Mouse (Mus musculus): ENCODE measurements around the gene Hira. TPM values are rescaled to one million over a fixed set of nuclear protein-coding genes. Genes with fewer than 3 reads are reported as not detected.
A peak's percentile ranks its signal among the peaks of the same experiment; 100 is the strongest.

Gene Hira
- polyA plus RNA-seq, 1 experiment from 2014 or later = 22.7 TPM

- WGBS = under 1% methylated on average over 17 of the region's 17 CpGs
- Histone ChIP-seq H3K4me2 (peak overlapping the region; percentile 81), H3K27ac (peak overlapping the region; percentile 98), H3K4me1 (peaks cover 31% of the 10 kb centered on the region), H3K27me3 (replicated peaks) (no peaks in the 10 kb centered on the region), H3K4me3 (peak overlapping the region; percentile 99), H3K9ac (peak overlapping the region; percentile 98), H3K9me3 (no peaks in the 10 kb centered on the region), H3K36me3 (replicated peaks) (peaks cover 27% of the 10 kb centered on the region; the same call in 1 of the 2 replicates)
- ATAC-seq (replicated peaks) = no peak
Observed at GRCm38 (mm10) chr16:18876091-18876441, 771 bp upstream of the Hira start.

- H3K36me3 ChIP-seq (replicated peaks) = peaks cover 16% of the 10 kb centered on the region; the same call in 1 of the 2 replicates
- ATAC-seq (replicated peaks) = peak; percentile 57
- H3K9ac ChIP-seq = peak overlapping the region; percentile 98
- H3K27ac ChIP-seq = peak overlapping the region; percentile 98
- H3K27me3 ChIP-seq (replicated peaks) = no peaks in the 10 kb centered on the region
- WGBS = under 1% methylated on average over 43 of the region's 43 CpGs
- H3K4me1 ChIP-seq = peaks cover 33% of the 10 kb centered on the region
- peak overlapping the region; percentile 81 for H3K4me2 ChIP-seq
- peak overlapping the region; percentile 99 for H3K4me3 ChIP-seq
- no peaks in the 10 kb centered on the region for H3K9me3 ChIP-seq
Observed at GRCm38 (mm10) chr16:18877386-18878090, 701 bp downstream of the Hira start.

GRCm38 (mm10) chr16:18878091-18878720 is 1.4 kb downstream of the Hira start:
- no peaks in the 10 kb centered on the region for H3K27me3 ChIP-seq (replicated peaks)
- H3K4me2 ChIP-seq = peak overlapping the region; percentile 81
- H3K36me3 ChIP-seq (replicated peaks) = peaks cover 9% of the 10 kb centered on the region; the same call in 1 of the 2 replicates
- peak overlapping the region; percentile 98 for H3K9ac ChIP-seq
- peaks cover 33% of the 10 kb centered on the region for H3K4me1 ChIP-seq
- H3K4me3 ChIP-seq = peak overlapping the region; percentile 99
- no peaks in the 10 kb centered on the region for H3K9me3 ChIP-seq
- ATAC-seq (replicated peaks) = no peak
- WGBS = 27% methylated on average over 20 of the region's 20 CpGs
- peak overlapping the region; percentile 98 for H3K27ac ChIP-seq

- Histone ChIP-seq H3K27me3 (replicated peaks) (no peaks in the 10 kb centered on the region), H3K9me3 (no peaks in the 10 kb centered on the region), H3K36me3 (replicated peaks) (no peaks in the 10 kb centered on the region; the same call in 1 of the 2 replicates), H3K4me3 (no peak overlapping the region), H3K27ac (no peak overlapping the region), H3K4me2 (no peak overlapping the region), H3K9ac (no peak overlapping the region), H3K4me1 (peaks cover 21% of the 10 kb centered on the region)
- no peak for ATAC-seq (replicated peaks)
Observed at GRCm38 (mm10) chr16:18884044-18884443, 7.2 kb downstream of the Hira start.

- peaks cover 18% of the 10 kb centered on the region for H3K36me3 ChIP-seq (replicated peaks)
- H3K9me3 ChIP-seq = no peaks in the 10 kb centered on the region
- H3K27ac ChIP-seq = no peak overlapping the region
- H3K4me2 ChIP-seq = no peak overlapping the region
- no peak overlapping the region for H3K4me3 ChIP-seq
- H3K9ac ChIP-seq = no peak overlapping the region
- H3K4me1 ChIP-seq = no peaks in the 10 kb centered on the region
- 88% methylated on average over 4 of the region's 4 CpGs for WGBS
- no peak for ATAC-seq (replicated peaks)
- no peaks in the 10 kb centered on the region for H3K27me3 ChIP-seq (replicated peaks)
Observed at GRCm38 (mm10) chr16:18893840-18894372, 17.1 kb downstream of the Hira start.

- no peak overlapping the region for H3K4me3 ChIP-seq
- ATAC-seq (replicated peaks) = no peak
- no peak overlapping the region for H3K9ac ChIP-seq
- no peaks in the 10 kb centered on the region for H3K9me3 ChIP-seq
- H3K4me1 ChIP-seq = no peaks in the 10 kb centered on the region
- H3K27me3 ChIP-seq (replicated peaks) = no peaks in the 10 kb centered on the region
- peaks cover 22% of the 10 kb centered on the region for H3K36me3 ChIP-seq (replicated peaks)
- no peak overlapping the region for H3K4me2 ChIP-seq
- 88% methylated on average over 3 of the region's 3 CpGs for WGBS
- no peak overlapping the region for H3K27ac ChIP-seq
Observed at GRCm38 (mm10) chr16:18895249-18895648, 18.4 kb downstream of the Hira start.

- no peak for ATAC-seq (replicated peaks)
- Histone ChIP-seq H3K4me3 (no peak overlapping the region), H3K9ac (no peak overlapping the region), H3K27ac (no peak overlapping the region), H3K9me3 (no peaks in the 10 kb centered on the region), H3K27me3 (replicated peaks) (no peaks in the 10 kb centered on the region), H3K4me2 (no peak overlapping the region), H3K36me3 (replicated peaks) (peaks cover 22% of the 10 kb centered on the region), H3K4me1 (no peaks in the 10 kb centered on the region)
- 90% methylated on average over 10 of the region's 10 CpGs for WGBS
Observed at GRCm38 (mm10) chr16:18896429-18896828, 19.6 kb downstream of the Hira start.

- Histone ChIP-seq H3K4me2 (no peak overlapping the region), H3K27me3 (replicated peaks) (no peaks in the 10 kb centered on the region), H3K9me3 (no peaks in the 10 kb centered on the region), H3K4me3 (no peak overlapping the region), H3K36me3 (replicated peaks) (peaks cover 22% of the 10 kb centered on the region; the same call in 1 of the 2 replicates), H3K27ac (no peak overlapping the region), H3K9ac (no peak overlapping the region), H3K4me1 (no peaks in the 10 kb centered on the region)
- WGBS = 96% methylated on average over 1 of the region's 1 CpGs
- ATAC-seq (replicated peaks) = no peak
Observed at GRCm38 (mm10) chr16:18905648-18906047, 28.8 kb downstream of the Hira start.

GRCm38 (mm10) chr16:18916064-18916463 is 39.2 kb downstream of the Hira start:
- 97% methylated on average over 4 of the region's 4 CpGs for WGBS
- ATAC-seq (replicated peaks) = no peak
- H3K27ac ChIP-seq = no peak overlapping the region
- H3K4me1 ChIP-seq = no peaks in the 10 kb centered on the region
- H3K4me3 ChIP-seq = no peak overlapping the region
- H3K4me2 ChIP-seq = no peak overlapping the region
- H3K9me3 ChIP-seq = no peaks in the 10 kb centered on the region
- H3K9ac ChIP-seq = no peak overlapping the region
- H3K27me3 ChIP-seq (replicated peaks) = no peaks in the 10 kb centered on the region
- peaks cover 42% of the 10 kb centered on the region for H3K36me3 ChIP-seq (replicated peaks)

GRCm38 (mm10) chr16:18921771-18922170 is 44.9 kb downstream of the Hira start:
- WGBS = 94% methylated on average over 2 of the region's 2 CpGs
- H3K4me3 ChIP-seq = no peak overlapping the region
- no peaks in the 10 kb centered on the region for H3K4me1 ChIP-seq
- H3K36me3 ChIP-seq (replicated peaks) = peaks cover 70% of the 10 kb centered on the region
- no peak overlapping the region for H3K9ac ChIP-seq
- no peak for ATAC-seq (replicated peaks)
- no peaks in the 10 kb centered on the region for H3K9me3 ChIP-seq
- no peak overlapping the region for H3K27ac ChIP-seq
- H3K4me2 ChIP-seq = no peak overlapping the region
- H3K27me3 ChIP-seq (replicated peaks) = no peaks in the 10 kb centered on the region

GRCm38 (mm10) chr16:18927963-18928362 is 51.1 kb downstream of the Hira start:
- Histone ChIP-seq H3K9me3 (no peaks in the 10 kb centered on the region), H3K27ac (no peak overlapping the region), H3K4me3 (no peak overlapping the region), H3K4me2 (no peak overlapping the region), H3K9ac (no peak overlapping the region), H3K4me1 (no peaks in the 10 kb centered on the region), H3K36me3 (replicated peaks) (peaks cover 47% of the 10 kb centered on the region), H3K27me3 (replicated peaks) (no peaks in the 10 kb centered on the region)
- ATAC-seq (replicated peaks) = no peak
- WGBS = 98% methylated on average over 1 of the region's 1 CpGs

GRCm38 (mm10) chr16:18938321-18939082 is 61.7 kb downstream of the Hira start:
- no peaks in the 10 kb centered on the region for H3K4me1 ChIP-seq
- H3K27ac ChIP-seq = no peak overlapping the region
- H3K4me3 ChIP-seq = no peak overlapping the region
- H3K4me2 ChIP-seq = no peak overlapping the region
- H3K36me3 ChIP-seq (replicated peaks) = peaks cover 32% of the 10 kb centered on the region
- ATAC-seq (replicated peaks) = no peak
- WGBS = 82% methylated on average over 5 of the region's 5 CpGs
- no peaks in the 10 kb centered on the region for H3K9me3 ChIP-seq
- no peak overlapping the region for H3K9ac ChIP-seq
- no peaks in the 10 kb centered on the region for H3K27me3 ChIP-seq (replicated peaks)

All from midbrain, embryonic 15.5 days (tissue).